Mouse (Mus musculus): Measurements from ENCODE around the gene Ccdc136. TPM values are rescaled to one million over a fixed set of nuclear protein-coding genes. Genes with fewer than 3 reads are reported as not detected.

The Ccdc136 gene
- total and polyA plus RNA-seq, 2 experiments from 2014 or later = 14.3 to 14.9 TPM

GRCm38 (mm10) chr6:29433804-29434795, 38.0 kb downstream of the Ccdc136 start:
- DNase-seq (ENCODE audit: low spot score) (peak; percentile 87), ATAC-seq (ENCODE audit: insufficient read depth, low read depth) (peak; percentile 21)
- Histone ChIP-seq H3K27ac (ENCODE audit: low read depth) (peak overlapping the region; percentile 96), H3K9ac (replicated peaks; ENCODE audit: low read depth, low read length) (peak overlapping the region; percentile 82), H3K4me2 (ENCODE audit: low read depth, low read length) (peak overlapping the region; percentile 79), H3K4me3 (ENCODE audit: low read depth, low read length) (peak overlapping the region; percentile 72), H3K4me1 (ENCODE audit: control insufficient read depth, insufficient read depth) (peaks cover 34% of the 10 kb centered on the region), H3K27me3 (ENCODE audit: control insufficient read depth, insufficient read depth, low read length) (no peaks in the 10 kb centered on the region), H3K36me3 (replicated peaks; ENCODE audit: control insufficient read depth, insufficient read depth, low read length) (peaks cover 17% of the 10 kb centered on the region), H3K9me3 (replicated peaks; ENCODE audit: control insufficient read depth, low read length) (no peaks in the 10 kb centered on the region)
- TF ChIP-seq EP300 (IDR thresholded peaks at IDR 0.05; ENCODE audit: low read depth) (no peak), CTCF (IDR thresholded peaks at IDR 0.05; ENCODE audit: low read depth) (no peak)
- 2% methylated on average over 25 of the region's 27 CpGs for WGBS

DNA sequence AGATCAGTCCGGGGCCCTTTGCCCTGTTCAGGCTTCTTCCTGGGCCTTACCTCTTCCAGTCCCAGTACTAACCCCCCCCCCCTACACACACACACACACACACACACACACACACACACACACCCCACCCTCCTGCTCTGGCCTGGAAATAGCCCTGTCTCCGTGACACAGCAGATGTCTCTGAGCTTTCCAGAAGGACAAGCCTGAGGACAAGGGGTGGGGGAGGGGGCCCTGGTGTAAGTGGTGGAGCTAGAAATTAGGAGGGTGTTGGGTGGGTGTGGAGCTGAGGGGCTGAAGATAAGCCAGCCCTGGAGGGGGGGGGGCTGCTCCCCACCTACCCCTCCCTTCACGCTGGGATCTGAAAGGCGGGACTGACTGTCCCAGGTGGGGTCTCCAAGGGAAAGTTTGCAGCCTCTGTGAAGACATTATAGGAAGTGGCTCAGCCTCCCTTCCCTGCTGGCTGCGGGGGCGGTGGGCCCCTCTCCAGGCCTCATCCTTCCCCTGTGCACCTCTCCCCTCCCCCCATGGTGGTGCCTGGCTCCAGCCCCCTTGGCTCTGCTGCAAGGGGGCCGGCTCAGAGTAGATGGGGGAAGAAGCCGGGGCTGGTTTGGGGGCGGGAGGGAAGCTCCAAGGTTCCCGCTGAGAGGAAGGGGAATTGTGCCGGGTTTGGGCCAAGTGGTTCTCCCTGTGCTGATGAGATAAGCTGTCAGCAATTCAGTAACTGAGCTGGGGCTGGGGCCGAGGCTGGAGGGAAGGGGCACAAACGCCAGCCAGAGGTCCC, 39.0 kb downstream of the Ccdc136 start:
- H3K9ac ChIP-seq (replicated peaks; ENCODE audit: low read depth, low read length) = peak overlapping the region; percentile 82
- H3K4me1 ChIP-seq (ENCODE audit: control insufficient read depth, insufficient read depth) = peaks cover 33% of the 10 kb centered on the region
- H3K27me3 ChIP-seq (ENCODE audit: control insufficient read depth, insufficient read depth, low read length) = no peaks in the 10 kb centered on the region
- DNase-seq (ENCODE audit: low spot score) = peak; percentile 73
- peak; percentile 12 for ATAC-seq (ENCODE audit: insufficient read depth, low read depth)
- no peaks in the 10 kb centered on the region for H3K9me3 ChIP-seq (replicated peaks; ENCODE audit: control insufficient read depth, low read length)
- peak overlapping the region; percentile 96 for H3K27ac ChIP-seq (ENCODE audit: low read depth)
- no peak; the same call in 1 of the 2 replicates for TF ChIP-seq EP300 (IDR thresholded peaks at IDR 0.05; ENCODE audit: low read depth)
- TF ChIP-seq CTCF (IDR thresholded peaks at IDR 0.05; ENCODE audit: low read depth) = no peak
- H3K36me3 ChIP-seq (replicated peaks; ENCODE audit: control insufficient read depth, insufficient read depth, low read length) = peaks cover 27% of the 10 kb centered on the region
- H3K4me3 ChIP-seq (ENCODE audit: low read depth, low read length) = peak overlapping the region; percentile 72
- H3K4me2 ChIP-seq (ENCODE audit: low read depth, low read length) = peak overlapping the region; percentile 79
- WGBS = 1% methylated on average over 11 of the region's 13 CpGs

DNA sequence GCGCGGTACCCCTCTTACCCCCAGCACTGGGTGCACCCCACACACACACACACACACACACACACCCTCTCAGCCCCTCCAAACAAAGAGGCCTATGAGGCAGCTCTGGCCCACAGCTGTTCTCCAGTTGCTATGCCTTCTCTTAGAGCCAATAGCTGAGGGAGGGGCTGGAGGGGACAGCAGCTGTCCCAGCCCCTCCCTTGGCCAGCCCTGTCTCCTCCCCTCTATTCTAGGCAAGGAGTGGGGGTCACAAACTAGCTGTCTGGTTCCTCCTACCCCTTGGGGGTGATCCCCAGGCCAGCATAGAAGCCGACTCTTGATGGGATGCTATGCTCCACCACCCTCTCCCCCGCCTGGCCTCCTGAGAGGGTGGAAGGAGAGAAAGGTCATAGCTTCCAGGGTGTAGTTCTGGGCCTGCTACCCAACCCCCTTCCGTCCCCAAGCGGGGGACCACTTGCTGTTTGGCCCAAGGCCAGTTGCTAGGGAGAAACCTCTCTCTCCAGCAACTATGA, 39.9 kb downstream of the Ccdc136 start:
- Histone ChIP-seq H3K27ac (ENCODE audit: low read depth) (peak overlapping the region; percentile 96), H3K4me3 (ENCODE audit: low read depth, low read length) (peak overlapping the region; percentile 72), H3K9ac (replicated peaks; ENCODE audit: low read depth, low read length) (peak overlapping the region; percentile 82), H3K4me1 (ENCODE audit: control insufficient read depth, insufficient read depth) (peaks cover 28% of the 10 kb centered on the region), H3K27me3 (ENCODE audit: control insufficient read depth, insufficient read depth, low read length) (no peaks in the 10 kb centered on the region), H3K4me2 (ENCODE audit: low read depth, low read length) (peak overlapping the region; percentile 79), H3K36me3 (replicated peaks; ENCODE audit: control insufficient read depth, insufficient read depth, low read length) (peaks cover 36% of the 10 kb centered on the region), H3K9me3 (replicated peaks; ENCODE audit: control insufficient read depth, low read length) (no peaks in the 10 kb centered on the region)
- WGBS = 1% methylated on average over 5 of the region's 6 CpGs
- TF ChIP-seq CTCF (IDR thresholded peaks at IDR 0.05; ENCODE audit: low read depth) = no peak
- no peak for TF ChIP-seq EP300 (IDR thresholded peaks at IDR 0.05; ENCODE audit: low read depth)
- DNase-seq (ENCODE audit: low spot score) (peak; percentile 69), ATAC-seq (ENCODE audit: insufficient read depth, low read depth) (no peak)

GRCm38 (mm10) chr6:29436461-29436934, 40.4 kb downstream of the Ccdc136 start:
- peak overlapping the region; percentile 79 for H3K4me2 ChIP-seq (ENCODE audit: low read depth, low read length)
- TF ChIP-seq CTCF (IDR thresholded peaks at IDR 0.05; ENCODE audit: low read depth) (no peak), EP300 (IDR thresholded peaks at IDR 0.05; ENCODE audit: low read depth) (no peak)
- peak overlapping the region; percentile 82; the same call in 1 of the 2 replicates for H3K9ac ChIP-seq (replicated peaks; ENCODE audit: low read depth, low read length)
- no peaks in the 10 kb centered on the region for H3K27me3 ChIP-seq (ENCODE audit: control insufficient read depth, insufficient read depth, low read length)
- DNase-seq (ENCODE audit: low spot score) (peak; percentile 85), ATAC-seq (ENCODE audit: insufficient read depth, low read depth) (peak; percentile 34)
- peak overlapping the region; percentile 72 for H3K4me3 ChIP-seq (ENCODE audit: low read depth, low read length)
- H3K4me1 ChIP-seq (ENCODE audit: control insufficient read depth, insufficient read depth) = peaks cover 28% of the 10 kb centered on the region
- WGBS = 8% methylated on average over 11 of the region's 11 CpGs
- H3K36me3 ChIP-seq (replicated peaks; ENCODE audit: control insufficient read depth, insufficient read depth, low read length) = peaks cover 41% of the 10 kb centered on the region
- peak overlapping the region; percentile 96 for H3K27ac ChIP-seq (ENCODE audit: low read depth)
- H3K9me3 ChIP-seq (replicated peaks; ENCODE audit: control insufficient read depth, low read length) = no peaks in the 10 kb centered on the region

GRCm38 (mm10) chr6:29439251-29439650, 43.1 kb downstream of the Ccdc136 start:
- TF ChIP-seq EP300 (IDR thresholded peaks at IDR 0.05; ENCODE audit: low read depth) = no peak
- no peak for TF ChIP-seq CTCF (IDR thresholded peaks at IDR 0.05; ENCODE audit: low read depth)
- H3K4me1 ChIP-seq (ENCODE audit: control insufficient read depth, insufficient read depth) = peaks cover 19% of the 10 kb centered on the region
- H3K27ac ChIP-seq (ENCODE audit: low read depth) = no peak overlapping the region
- ATAC-seq (ENCODE audit: insufficient read depth, low read depth) (no peak), DNase-seq (ENCODE audit: low spot score) (no peak)
- H3K27me3 ChIP-seq (ENCODE audit: control insufficient read depth, insufficient read depth, low read length) = no peaks in the 10 kb centered on the region
- H3K4me2 ChIP-seq (ENCODE audit: low read depth, low read length) = no peak overlapping the region
- no peak overlapping the region for H3K9ac ChIP-seq (replicated peaks; ENCODE audit: low read depth, low read length)
- H3K9me3 ChIP-seq (replicated peaks; ENCODE audit: control insufficient read depth, low read length) = no peaks in the 10 kb centered on the region
- 69% methylated on average over 4 of the region's 4 CpGs for WGBS
- H3K4me3 ChIP-seq (ENCODE audit: low read depth, low read length) = no peak overlapping the region
- peaks cover 69% of the 10 kb centered on the region for H3K36me3 ChIP-seq (replicated peaks; ENCODE audit: control insufficient read depth, insufficient read depth, low read length)
